Mouse (Mus musculus) E14TG2a.4 (cell line): Measurements from ENCODE around the gene Eif6.

Experiments
- H3K27me3 ChIP-seq: 2 replicates; pipeline ENCODE4 v1.6.1; 2014; ENCODE audit warnings: low read length, control low read depth; ENCODE audit not compliant: insufficient read depth
- H3K36me3 ChIP-seq: 2 replicates; pipeline ENCODE4 v1.6.1; 2014; ENCODE audit warnings: low read length, control low read depth; ENCODE audit not compliant: insufficient read depth
- H3K4me1 ChIP-seq: replicated peaks from 2 replicates; pipeline ENCODE4 v1.6.1; 2014; ENCODE audit warnings: low read depth, low read length, control low read depth
- H3K4me3 ChIP-seq: replicated peaks from 2 replicates; pipeline ENCODE4 v1.5.1; 2014; ENCODE audit warnings: mild to moderate bottlenecking, low read length
- H3K9me3 ChIP-seq: 2 replicates; pipeline ENCODE4 v1.6.1; 2014; ENCODE audit warnings: low read length, control low read depth
- CTCF ChIP-seq: conservative IDR thresholded peaks from 2 replicates; pipeline ENCODE4 v1.5.1; 2014; ENCODE audit warnings: low read length
- NANOG ChIP-seq: IDR thresholded peaks from 2 replicates; pipeline ENCODE4 v1.6.1; 2014; ENCODE audit warnings: borderline replicate concordance, low read length, mixed read lengths
- POU5F1 ChIP-seq: IDR thresholded peaks from 2 replicates; pipeline ENCODE4 v1.6.1; 2014; ENCODE audit warnings: low read length, borderline replicate concordance

The Eif6 gene

DNA sequence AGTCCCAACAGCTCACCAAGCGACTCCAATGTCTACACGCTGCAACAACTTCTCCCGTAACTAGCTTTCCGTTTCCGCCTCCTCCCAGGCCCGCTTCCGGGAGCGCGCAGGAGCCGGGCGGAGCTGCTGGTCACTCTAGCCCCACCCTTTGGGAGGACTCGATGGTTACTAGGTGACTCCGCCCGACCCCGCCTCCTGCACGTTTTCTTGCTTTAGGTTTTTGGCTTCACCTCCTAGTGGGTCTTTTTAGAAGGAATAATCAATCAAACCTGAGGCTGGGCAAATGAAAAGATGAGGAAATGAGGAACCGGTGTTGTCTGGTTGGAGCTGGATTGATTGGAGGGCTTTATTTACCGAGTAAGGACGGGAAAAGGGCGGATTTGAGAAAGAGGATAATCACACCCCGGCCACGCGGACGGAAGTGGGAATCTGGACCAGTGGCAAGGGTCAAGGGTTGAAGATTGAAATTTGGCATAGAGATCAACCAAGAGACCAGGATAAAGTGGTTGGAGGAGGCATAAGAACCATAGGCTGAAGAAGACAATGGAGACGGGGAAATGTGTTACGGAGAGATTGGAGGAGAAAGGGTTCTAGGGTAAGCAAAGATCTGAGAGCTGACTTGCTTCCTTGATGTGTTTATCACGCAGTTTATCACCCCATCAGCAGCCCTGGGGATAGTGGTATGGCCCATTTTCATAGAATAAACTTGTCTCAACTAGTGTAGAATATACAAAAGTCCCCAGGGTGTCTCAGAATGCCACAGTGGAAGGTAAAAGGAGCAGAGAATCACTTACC, at the start of gene Eif6:
TSS of gene Eif6 (minus strand) at position 296 of the 795 bp plus-strand sequence.
- peaks cover 30% of the 10 kb centered on the region for H3K36me3 ChIP-seq
- TF ChIP-seq POU5F1 = no peak
- no peak for TF ChIP-seq NANOG
- TF ChIP-seq CTCF = no peak
- H3K27me3 ChIP-seq = no peaks in the 10 kb centered on the region
- H3K4me3 ChIP-seq = peak within 1 kb of the TSS; percentile 95
- no peaks in the 10 kb centered on the region for H3K9me3 ChIP-seq
- peaks cover 43% of the 10 kb centered on the region for H3K4me1 ChIP-seq

DNA sequence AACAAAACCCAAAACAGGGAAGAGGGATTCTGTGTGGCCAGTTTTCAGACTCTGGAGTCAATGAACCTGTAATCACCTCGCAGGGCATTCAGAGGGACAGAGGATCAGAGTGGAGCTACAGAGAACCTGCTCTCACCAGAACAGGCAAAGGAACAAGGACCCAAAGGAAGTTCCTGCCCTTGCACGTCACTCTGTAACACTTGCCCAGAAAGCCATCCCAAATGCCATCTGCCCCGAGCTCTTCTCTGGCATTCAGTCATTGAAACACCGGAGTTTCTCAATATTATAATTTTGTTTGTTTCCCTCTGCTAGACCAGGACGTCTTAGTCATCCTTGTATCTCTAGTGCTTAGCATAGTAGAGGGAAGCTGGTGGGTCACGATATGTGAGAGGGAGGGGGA, 46.9 kb upstream of the Eif6 start:
- Histone ChIP-seq H3K27me3 (no peaks in the 10 kb centered on the region), H3K4me1 (peaks cover 21% of the 10 kb centered on the region), H3K36me3 (peaks cover 52% of the 10 kb centered on the region), H3K4me3 (no peak overlapping the region), H3K9me3 (no peaks in the 10 kb centered on the region)
- TF ChIP-seq POU5F1 = no peak
- TF ChIP-seq CTCF = no peak
- TF ChIP-seq NANOG = no peak

DNA sequence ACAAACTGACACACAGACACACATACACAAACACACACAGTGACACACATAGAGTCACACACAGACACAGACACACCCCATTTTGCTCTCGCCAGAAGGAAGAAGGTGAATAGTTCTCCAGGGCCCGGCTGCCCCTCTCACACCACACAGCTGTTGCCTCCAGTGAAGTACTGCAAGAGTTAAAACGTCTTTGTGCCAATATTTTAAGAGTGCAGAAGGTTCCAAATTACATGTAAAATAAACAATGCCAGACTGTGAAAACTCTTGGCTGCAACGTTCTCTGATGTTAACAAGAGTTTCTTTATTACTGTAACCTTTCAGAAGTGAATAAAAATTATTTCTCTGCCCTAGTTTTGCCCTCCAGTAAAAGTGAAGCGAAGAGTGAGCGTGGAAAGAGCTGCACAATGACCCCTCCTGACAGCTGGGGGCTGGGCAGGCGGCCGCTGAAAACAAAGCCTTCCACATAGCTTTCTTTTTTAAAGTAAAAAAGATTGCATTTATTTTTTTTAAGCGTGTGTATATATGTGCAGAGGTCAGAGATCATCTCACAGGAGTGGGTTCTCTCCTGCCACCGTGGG, 46.3 kb upstream of the Eif6 start:
- H3K4me1 ChIP-seq = peaks cover 21% of the 10 kb centered on the region
- no peak overlapping the region for H3K4me3 ChIP-seq
- no peaks in the 10 kb centered on the region for H3K27me3 ChIP-seq
- no peaks in the 10 kb centered on the region for H3K9me3 ChIP-seq
- H3K36me3 ChIP-seq = peaks cover 56% of the 10 kb centered on the region
- TF ChIP-seq POU5F1 = no peak
- no peak for TF ChIP-seq CTCF
- TF ChIP-seq NANOG = no peak

DNA sequence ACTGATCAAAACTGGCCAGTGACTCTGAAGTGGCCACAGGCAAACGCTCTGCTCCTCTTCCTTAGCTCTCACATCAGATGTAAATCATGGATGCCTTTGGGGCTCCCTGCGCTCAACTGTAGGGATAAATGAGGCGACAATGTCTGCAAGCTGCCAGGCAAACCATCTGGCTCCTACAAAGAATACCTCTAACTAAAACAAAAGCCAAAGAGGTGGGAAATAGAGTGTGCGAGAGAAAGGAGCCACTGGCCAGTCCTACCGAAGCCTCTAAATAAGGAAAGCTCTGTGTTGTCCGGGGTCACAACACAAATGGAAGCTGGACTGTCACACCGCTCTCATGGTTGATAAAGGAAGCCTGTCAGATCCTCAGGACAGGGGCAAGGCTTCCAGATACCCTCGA, 45.8 kb upstream of the Eif6 start:
- Histone ChIP-seq H3K4me3 (no peak overlapping the region), H3K36me3 (peaks cover 59% of the 10 kb centered on the region), H3K27me3 (no peaks in the 10 kb centered on the region), H3K9me3 (no peaks in the 10 kb centered on the region), H3K4me1 (peaks cover 21% of the 10 kb centered on the region)
- TF ChIP-seq POU5F1 (no peak), CTCF (no peak), NANOG (no peak)

DNA sequence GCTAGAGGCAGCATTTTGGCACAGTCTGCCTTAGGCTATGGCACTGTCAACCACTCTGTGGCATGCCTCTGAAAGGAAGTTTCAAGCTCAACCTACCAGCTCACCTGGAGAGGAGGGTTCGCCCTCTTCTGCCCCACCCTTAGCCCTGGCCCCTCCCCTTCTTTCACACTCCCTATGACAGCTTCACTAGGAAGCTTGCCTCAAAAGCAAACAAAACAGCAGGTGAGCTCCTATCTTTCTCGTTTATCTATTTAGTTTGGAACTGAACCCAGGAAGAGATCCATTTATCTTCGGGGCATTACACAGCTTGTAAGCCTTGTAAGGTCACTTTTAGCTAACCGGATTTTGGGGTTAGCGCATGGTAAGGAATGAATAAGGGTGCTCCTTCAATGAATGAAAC, 43.0 kb upstream of the Eif6 start:
- no peak overlapping the region for H3K4me3 ChIP-seq
- TF ChIP-seq CTCF (no peak), POU5F1 (no peak), NANOG (no peak)

DNA sequence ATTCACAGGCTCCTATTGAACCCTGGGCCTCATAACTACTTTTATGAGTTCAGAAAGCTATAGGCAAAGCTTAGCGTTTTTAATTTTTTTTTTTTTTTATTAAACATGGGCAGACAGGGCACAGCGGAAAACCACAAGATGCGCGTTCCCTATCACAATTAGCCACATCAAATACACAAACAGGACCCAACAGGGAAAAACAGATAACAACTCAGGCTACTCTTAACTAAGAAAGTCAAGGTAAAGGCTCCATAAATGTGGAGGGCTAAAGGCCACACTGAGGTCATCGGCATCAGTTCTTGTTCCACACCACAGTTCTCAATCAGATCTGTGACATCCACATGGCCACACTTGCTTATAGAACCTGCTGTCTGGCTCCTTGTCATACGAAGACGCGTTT, 41.6 kb upstream of the Eif6 start:
- no peaks in the 10 kb centered on the region for H3K27me3 ChIP-seq
- no peaks in the 10 kb centered on the region for H3K9me3 ChIP-seq
- no peak overlapping the region for H3K4me3 ChIP-seq
- no peak for TF ChIP-seq NANOG
- H3K4me1 ChIP-seq = peaks cover 9% of the 10 kb centered on the region; the same call in 1 of the 2 replicates
- peaks cover 49% of the 10 kb centered on the region for H3K36me3 ChIP-seq

More for the DNA sequence above, 43.0 kb upstream of the Eif6 start:
- peaks cover 13% of the 10 kb centered on the region; the same call in 1 of the 2 replicates for H3K4me1 ChIP-seq
- H3K9me3 ChIP-seq = no peaks in the 10 kb centered on the region
- H3K36me3 ChIP-seq = peaks cover 53% of the 10 kb centered on the region
- no peaks in the 10 kb centered on the region for H3K27me3 ChIP-seq

DNA sequence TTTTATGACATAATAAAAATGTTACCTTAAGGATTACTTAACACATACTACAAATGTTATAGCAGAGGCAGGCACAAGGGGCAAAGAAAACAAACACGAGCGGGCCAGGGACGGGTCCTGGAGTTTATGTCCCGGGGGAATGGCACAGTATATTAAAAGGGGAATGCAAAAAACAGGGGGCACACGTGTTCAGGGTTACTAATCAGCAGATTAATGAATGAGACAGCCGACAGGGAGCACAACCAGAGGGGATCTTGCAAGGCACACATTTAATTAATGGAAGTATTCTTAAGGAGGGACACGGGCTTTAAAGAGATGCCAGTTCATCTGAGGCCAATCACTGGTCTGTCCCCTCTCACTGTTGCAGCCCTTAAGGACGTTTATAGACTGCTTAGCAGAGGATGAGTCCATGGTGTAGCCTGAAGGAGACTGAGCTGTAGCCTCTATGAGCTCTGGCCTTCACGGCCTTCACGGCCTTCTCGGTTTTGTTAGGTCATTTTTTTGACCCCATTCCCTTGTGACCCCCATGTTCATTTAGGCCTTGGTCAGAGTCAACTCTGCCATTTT, 36.7 kb upstream of the Eif6 start:
- no peak for TF ChIP-seq NANOG
- no peak for TF ChIP-seq POU5F1
- TF ChIP-seq CTCF = no peak
- H3K4me1 ChIP-seq = no peaks in the 10 kb centered on the region; the same call in 1 of the 2 replicates
- H3K27me3 ChIP-seq = no peaks in the 10 kb centered on the region
- H3K4me3 ChIP-seq = no peak overlapping the region
- H3K36me3 ChIP-seq = peaks cover 54% of the 10 kb centered on the region
- H3K9me3 ChIP-seq = peaks cover 29% of the 10 kb centered on the region

DNA sequence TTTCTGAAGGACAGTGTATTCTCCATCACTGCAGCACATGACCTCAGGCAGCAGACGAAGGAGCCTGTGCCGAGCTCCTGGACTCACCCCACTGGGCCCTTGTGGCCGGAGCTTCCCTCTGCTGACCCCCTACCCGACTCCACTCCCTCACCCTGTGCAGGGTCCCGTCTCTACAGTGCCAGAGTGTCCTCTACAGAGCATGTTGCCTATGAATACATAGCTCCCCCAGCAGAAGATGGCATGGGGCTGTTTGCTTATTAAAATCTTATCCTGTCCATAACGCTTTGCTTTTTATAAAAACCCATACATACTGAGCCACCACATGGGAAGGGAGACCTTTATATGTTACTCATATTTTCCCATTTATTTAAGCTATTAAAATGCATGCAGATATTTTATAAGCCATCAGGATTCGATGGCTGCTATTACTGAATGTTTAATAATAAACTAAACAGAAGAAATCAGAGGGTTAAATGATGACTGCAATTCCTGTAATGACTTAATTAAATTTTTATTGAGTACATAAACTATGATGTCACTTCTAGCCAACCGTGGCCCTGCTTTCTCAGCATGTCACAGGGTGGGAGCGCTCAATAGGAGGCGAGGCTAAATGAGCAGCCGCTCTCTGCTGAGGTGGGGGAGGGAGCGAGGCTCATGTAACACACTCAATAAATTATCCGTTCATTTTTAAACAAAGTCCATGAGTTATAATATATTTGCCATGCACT, 36.0 kb upstream of the Eif6 start:
- Histone ChIP-seq H3K27me3 (no peaks in the 10 kb centered on the region), H3K36me3 (peaks cover 53% of the 10 kb centered on the region), H3K4me3 (no peak overlapping the region), H3K4me1 (no peaks in the 10 kb centered on the region; the same call in 1 of the 2 replicates), H3K9me3 (peaks cover 35% of the 10 kb centered on the region)
- TF ChIP-seq CTCF (no peak), POU5F1 (no peak), NANOG (no peak)
